Mouse (Mus musculus) large intestine, adult 2 months (tissue): ENCODE results near the gene Lpin2. TPM values are rescaled to one million over a fixed set of nuclear protein-coding genes. Genes with fewer than 3 reads are reported as not detected.

Experiments used
- DNase-seq: peaks from one replicate; pipeline ENCODE4 v3.0.0-alpha.2; 2012; ENCODE audit warnings: low read depth, low spot score
- WGBS: fragments of 180-500 bp; shearing (Covaris S2); methylation state at CpG from one replicate; pipeline ENCODE4 v1.1.7; 2018; 5-methylcytosine and 5-hydroxymethylcytosine counted together
- polyA plus RNA-seq: library from polyadenylated mRNA; depleted of rRNA; stranded (reverse); fragments of >200 nt; gene quantifications from 2 replicates; pipeline ENCODE4 v1.2.3, GENCODE M21; 2012

The Lpin2 gene
- polyA plus RNA-seq, 1 experiment = 17.1 TPM

DNA sequence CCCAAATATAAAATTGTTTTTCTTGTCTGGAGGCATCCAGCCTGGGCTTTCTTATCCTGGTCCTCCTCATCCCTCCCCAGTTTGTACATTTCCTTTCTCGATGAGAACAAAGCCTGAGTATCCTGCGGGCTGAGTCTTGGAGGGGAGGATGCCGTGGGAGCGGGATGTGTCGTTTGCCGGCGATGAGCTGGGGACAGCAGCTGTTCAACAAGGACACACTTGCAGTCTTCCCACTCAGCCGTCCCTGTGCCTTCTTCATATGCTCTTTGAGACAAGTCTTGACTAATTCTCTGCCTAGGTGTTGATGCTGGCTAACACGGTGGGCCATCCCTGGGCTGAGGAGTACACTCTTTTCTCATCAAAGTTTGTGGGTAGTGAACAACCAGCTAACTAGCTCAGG is 13.5 kb upstream of the Lpin2 start:
- WGBS = 70% methylated on average over 9 of the region's 9 CpGs

DNA sequence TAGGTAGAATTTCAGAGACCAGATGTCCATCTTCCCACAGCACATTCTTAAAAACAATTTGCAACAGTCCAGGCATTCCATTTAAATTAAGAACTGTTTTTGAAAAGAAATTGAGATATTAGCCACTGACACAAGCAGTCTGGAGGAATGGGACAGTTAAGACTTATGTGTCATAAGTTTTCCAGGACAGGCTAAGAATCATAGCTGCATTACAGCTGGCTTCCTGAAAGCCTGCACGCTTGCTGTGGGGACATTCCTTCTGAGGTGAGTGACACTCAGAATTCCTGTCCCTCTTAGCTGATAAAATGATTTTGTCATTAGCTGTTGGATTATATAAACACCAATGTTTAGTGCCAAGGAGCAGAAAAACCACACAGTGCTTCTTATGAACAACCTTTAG is 12.7 kb upstream of the Lpin2 start:
- DNase-seq = no peak
- WGBS = 93% methylated on average over 1 of the region's 1 CpGs

More for the DNA sequence above, 13.5 kb upstream of the Lpin2 start:
- no peak for DNase-seq

DNA sequence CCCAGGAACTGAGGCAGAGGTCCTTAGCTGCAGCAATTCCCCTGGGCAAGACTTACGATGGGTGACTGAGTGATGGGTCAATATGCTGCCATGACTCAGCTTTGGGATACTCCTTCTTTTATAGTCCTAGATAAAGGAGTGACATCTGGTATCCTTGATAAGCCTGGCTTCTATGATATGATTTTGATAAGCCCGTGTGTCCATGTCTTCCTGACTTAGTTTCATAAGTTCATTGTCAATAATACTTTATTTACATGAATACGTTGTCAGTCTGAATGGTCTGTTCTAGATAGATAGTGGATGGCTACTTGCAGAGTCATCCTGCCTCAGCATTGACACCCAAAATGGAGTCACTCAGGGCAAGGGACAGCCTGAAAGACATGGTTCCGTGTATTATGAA is 11.2 kb upstream of the Lpin2 start:
- 52% methylated on average over 4 of the region's 4 CpGs for WGBS
- DNase-seq = no peak

DNA sequence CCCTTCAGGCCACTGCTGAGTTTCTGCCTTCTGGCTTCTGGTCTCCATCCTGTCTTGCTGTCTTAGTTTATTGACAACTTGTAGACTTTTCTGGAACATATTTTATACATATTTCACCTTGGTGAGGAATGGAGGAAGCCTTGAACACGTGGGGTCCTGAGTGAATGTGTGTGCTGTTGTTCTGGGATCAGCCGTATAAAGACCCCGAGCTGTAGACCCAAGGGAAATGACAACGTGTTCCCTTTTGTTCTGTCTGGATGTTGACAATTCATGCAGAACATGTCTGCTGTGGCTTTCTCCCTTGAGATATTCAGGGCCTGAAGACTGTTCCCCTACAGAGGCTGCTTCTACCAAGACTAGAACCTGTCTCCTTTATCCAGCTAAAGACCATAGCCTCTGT is 5.0 kb upstream of the Lpin2 start:
- 72% methylated on average over 4 of the region's 4 CpGs for WGBS
- no peak for DNase-seq

DNA sequence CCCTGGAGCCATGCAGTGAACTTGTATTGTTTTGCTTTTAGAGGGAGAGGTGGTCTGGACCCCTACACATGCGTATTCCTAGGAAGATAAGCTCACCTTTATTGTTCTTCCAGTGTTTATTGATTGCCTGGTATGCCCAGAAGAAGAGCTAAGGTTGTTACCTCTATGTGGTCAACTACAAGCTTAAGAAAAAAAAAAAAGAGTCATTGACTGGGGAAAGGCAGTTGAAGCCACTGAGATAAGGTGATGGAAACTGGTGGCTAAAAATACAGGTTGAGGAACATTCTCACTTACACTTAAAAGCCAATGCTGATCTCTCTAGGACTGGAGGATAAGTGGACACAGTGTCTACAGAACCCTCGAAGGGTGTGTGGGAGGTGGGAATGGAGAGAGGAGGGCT is 4.4 kb upstream of the Lpin2 start:
- DNase-seq = no peak
- WGBS = 80% methylated on average over 2 of the region's 2 CpGs

DNA sequence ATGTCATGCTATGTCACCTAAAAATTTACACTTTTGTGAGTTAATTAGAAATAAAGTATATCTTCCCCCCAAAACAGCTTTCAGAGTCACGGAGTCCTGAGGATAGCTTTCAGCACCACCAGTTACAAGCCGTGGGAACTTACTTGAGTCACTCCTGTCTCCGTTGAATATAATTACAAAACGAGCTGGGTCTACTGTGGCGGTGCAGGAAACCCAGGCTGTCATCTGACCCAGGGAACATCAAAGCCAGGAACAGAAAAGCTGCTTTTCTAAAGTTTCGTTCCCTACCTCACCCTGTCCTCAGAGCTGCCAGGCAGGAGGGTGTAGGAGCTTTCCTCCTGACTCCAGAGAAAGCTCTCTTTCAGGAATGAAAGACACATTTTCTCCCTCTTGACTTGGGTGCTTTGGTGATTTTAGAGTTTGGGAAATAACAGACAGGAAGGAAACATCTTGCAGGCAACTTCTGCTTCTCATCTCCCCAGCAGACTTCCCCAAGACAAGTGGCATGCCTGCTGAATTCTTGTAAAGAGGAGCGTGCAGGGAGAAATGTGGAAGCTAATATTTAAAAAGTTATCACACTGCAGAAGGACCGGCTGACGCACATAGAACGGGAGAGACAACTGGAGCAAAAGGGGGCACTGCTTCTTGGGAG is 3.7 kb upstream of the Lpin2 start:
- DNase-seq = no peak
- 57% methylated on average over 10 of the region's 10 CpGs for WGBS

DNA sequence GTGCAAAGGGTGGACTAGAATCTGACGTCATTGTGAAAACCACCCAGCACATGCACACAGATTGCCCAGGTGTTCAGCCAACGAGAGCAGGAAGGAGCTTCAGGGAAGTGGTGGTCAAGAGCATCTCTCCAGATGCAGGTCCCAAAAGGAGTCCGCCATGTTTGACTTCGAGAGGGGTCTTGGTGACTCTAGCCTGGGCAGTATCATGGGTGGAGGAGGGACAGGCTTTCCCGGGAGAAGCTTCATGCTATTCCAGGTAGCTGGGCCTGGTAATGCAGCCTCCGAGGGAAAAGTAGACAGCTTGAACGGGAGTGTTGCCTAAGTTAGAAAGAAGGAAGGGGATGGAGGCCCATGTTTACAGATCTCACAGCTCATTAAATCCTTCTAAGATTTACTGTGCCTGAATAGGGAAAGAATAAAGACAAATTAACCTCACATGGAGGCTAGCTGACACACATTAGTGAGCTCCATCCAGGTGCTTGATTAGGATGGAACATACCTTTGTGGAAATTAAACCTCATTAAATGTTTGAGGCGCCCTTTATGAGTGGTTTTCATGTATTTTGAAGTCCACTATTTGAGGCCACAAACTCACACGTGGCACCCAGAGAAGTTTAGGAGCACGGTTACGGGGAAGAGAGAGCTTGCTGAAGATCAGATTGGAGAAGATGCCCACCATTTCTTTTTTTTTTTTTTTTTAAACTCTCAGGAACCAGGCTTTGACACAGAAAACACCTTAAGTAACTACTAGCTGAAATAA is 2.6 kb upstream of the Lpin2 start:
- WGBS = 80% methylated on average over 11 of the region's 11 CpGs
- DNase-seq = no peak

DNA sequence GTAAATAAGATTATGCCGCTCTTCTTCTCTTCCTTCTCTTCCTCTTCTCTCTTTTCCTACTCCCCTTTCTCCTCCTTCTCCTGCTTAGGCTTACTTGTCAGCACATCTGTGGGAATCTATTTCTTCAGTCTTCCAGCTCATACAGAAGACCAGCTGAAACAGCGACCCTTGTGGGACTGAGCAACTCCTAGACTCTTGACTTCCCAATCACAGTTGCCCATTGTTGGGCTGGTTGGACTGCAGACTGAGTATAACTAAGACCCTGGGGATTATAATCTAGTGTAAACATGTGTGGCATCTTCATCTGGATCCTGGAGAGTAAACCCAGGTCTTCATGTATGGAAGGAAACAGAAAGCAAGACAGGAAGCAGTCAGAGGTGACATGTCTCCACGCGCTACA is 1.8 kb upstream of the Lpin2 start:
- 96% methylated on average over 4 of the region's 4 CpGs for WGBS
- no peak for DNase-seq

DNA sequence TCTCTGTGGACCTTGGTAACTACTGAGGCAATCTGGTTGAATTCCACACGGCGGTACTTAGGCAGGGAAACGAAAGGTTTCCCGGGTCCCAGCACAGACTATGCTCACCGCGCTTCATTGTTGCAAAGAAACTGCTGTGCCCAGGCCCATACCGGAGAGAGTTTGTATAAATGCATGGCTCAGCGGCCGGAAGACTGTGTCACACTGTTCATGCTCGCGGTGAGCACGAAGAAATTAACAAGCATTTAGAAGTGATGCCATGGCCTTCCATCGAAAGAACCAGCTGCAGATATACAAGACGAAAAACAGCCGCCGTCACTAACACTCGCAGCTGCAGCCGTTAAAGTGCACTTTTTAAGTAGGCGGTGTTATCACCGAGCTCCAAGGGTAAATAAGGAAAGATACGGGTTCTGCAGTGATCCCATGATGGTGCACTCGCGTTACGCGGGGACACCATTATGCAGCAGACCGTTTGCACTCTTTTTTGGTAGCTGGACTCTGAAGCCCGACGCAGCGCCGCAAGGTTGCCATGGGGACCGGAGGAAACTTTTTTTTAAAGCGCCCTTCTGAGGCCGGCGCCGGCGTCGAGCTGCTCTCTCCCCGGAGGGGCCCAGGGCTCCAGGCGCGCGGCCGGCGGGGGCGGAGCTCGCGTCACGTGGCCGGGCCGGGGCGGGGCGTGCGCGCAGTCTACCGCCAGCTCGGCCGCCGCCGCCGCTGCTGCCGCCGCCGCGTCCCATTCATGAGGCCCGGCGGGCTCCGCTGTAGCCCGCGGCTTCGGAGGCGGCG is 704 bp downstream of the Lpin2 start:
- WGBS = under 1% methylated on average over 71 of the region's 71 CpGs
- no peak for DNase-seq

DNA sequence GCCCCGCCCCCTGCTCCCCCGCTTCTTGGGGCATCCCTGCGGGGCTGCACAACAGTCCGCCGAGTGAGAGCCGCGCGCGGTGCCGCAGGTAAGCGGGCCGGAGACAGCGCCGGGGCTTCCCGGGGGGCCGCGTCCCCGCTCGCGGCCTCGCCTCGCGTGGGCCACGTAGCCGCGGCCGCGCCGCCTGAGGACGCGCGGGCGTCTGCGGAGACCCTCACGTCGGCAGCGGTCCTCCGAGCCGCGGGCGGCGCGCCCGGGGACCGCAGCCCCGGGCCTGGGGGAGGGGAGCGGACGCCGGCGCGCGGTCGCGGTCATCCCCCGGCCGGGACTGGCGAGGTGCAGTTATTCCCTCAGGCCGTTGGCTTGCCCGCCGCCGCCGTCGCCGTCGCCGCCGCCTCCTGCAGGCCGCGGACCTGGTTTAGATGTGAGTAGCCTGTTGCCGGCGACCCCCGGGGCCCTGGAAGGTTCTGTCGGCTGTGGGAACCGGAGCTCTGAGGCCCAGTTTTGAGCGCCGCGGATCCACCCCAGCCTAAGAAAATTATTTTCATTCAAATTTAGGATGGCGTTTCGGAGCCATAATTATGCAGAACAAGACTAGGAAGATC is 1.4 kb downstream of the Lpin2 start:
- no peak for DNase-seq
- under 1% methylated on average over 78 of the region's 79 CpGs for WGBS

DNA sequence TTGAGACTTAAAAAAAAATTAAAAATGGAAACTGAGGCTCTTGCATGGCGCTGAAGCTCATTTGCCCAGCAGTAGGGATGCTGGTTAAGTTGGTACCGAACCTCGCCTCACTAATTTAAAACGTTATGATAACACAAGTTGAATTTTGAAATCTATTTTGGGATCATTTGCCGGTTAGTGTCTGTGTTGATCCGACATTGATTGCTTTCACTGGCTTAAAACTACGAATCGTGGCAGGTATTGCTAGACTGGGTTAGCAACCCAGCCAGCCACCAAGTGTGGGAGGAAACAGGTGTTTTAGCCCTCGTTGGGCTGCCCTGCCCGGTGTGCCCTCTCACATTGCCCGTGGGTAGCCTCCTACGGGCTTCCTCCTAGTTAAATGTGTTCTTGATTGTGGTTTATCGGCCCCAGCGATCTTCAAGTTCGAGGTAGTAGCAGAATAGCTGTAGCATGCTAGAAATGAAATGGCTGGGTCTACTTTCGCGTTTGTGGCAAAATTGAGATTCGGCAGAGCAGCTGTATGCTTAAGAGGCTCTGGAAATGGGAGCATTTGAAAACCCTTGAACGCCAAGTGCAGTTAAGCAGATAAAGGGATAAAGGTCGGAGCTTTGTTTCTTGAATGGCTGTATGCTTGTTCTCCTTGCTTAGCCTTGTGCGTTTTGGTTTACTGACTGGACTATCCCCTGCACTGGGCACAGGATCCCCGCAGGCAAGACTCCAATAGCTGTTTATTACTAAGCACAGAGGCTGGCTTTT is 2.2 kb downstream of the Lpin2 start:
- WGBS = 4% methylated on average over 22 of the region's 22 CpGs
- no peak for DNase-seq

DNA sequence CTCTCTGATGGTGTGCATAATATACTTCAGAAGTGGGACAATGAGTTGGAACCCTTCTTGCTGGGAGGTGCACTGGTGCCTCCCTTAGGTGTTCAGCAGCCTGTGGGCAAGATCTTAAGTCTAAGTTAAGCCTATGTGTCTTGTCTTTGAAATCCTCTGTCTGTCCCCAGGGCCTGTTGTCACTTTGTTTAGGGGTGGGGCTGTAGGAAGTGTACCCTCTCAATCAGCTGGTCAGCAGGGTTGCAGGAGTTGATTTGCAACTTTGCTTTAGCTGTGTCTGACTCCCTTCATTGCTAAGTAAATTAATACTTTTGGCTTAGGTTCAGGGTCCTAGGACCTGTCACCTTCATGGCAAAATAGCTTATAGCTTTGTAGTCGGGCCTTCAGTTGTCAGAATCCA is 3.0 kb downstream of the Lpin2 start:
- no peak for DNase-seq
- WGBS = 13% methylated on average over 1 of the region's 1 CpGs

DNA sequence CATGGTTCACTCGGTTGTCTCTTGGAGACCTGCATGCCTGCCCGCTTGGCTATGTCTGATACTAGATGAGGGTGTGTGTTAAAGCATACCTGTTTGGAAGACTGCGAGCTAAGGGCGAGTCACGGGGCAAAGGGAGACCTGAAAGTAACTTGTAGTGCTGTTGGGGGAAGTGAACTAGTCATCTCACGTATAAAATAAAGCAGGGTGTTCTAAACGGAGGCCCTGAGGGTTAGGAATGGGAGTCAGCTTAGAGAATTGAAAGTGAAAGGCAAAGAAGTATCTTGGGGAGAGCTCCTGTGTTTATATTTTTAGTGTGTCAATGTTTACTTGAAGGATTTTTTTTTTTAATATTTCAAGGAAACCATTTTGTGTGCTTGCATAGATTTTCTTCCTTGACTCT is 8.2 kb downstream of the Lpin2 start:
- no peak for DNase-seq

DNA sequence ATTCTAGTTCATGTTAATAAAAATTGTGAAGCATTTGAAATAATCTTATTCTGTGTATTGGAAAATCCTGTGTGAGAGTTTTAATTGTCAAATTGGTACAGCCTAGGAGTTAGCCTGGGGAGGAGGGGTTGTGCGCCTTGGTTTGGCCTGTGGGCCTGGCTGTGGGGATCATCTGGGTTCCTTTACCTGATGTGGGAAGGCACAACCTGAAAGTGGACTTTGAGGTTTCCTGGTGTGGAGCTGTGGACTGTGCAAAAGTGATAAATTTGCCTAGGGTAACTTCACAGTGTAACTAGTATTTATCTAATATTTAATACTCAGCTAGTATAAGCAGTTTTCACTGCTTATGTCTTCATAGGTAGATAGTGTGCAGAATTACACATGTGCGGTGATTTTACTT is 8.7 kb downstream of the Lpin2 start:
- WGBS = 78% methylated on average over 2 of the region's 2 CpGs

More for the DNA sequence above, 8.2 kb downstream of the Lpin2 start:
- WGBS = 22% methylated on average over 7 of the region's 7 CpGs

DNA sequence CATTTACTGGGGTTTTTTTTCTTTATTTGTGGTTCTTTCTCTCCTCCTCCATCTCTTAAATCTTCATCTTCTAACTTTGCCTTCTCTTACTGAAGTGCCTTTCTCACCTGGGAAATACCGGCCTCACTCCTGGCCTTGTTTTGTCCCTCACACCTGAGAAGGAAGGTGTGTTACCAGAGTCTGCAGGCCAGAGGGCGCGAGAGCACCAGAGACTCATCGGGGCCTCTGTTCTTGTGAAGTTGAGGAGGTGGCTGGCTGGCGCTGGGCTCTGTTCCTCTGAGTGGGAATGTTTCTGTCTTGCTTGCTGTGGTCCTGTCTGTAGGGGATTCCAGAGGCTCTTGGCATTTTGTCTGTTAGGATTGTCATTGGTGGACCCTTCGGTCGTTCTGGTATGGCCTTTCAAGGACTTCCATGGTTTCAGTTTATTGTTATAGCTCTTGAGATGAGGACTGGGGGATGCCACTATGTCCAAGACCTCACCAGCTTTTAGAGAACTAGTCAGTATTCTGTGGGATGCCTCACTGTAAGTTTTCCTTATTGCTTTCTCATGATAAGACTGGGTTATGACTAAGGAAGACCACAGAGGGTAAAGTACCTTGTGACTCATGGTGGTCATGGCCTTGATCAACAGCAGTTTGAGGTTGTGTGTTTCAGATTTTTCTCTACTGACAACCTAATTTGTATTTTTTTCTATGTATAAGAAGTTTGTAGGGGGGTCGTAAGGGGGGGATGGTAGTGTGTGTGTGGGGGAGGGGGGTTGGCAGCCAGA is 9.5 kb downstream of the Lpin2 start:
- 55% methylated on average over 8 of the region's 8 CpGs for WGBS
- DNase-seq = no peak

More for the DNA sequence above, 8.7 kb downstream of the Lpin2 start:
- no peak for DNase-seq

DNA sequence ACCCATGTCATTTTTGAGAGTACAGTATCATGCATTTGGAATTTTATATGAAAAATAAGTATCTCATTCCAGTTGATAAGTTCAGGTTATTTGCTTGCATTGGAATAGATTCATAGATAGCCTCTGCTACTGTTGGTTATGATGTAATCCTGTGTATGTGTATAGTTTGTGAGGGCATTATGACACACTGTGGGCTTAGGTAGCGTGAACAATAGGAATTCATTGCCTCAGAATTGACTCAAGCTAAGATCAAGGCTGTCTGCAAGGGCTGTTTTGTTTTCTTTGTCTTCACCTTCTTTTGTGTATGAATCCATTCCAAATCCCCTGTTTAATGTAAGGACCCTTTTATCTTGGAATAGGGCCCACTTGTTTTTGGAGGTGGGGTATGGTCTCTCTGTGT is 10.7 kb downstream of the Lpin2 start:
- WGBS = 71% methylated on average over 1 of the region's 1 CpGs
- no peak for DNase-seq

DNA sequence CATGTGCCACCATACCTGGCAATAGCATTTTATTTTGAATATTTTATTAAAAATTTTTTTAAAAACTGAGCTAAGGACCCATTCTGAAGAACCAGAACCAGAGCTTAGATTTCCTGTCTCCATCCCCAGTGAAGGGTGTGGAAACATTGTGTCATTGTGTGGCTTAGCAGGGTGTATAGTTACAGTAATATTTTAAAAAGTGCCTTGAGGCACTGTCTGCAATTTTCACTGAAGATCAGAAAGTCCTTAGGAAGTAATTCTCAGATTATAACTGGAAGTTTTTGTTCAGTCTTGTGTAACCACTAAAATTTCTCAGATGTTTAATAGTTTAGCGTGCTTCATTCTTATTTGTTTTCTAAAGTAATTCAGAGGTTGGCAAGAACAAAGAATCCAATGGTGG is 11.1 kb downstream of the Lpin2 start:
- DNase-seq = no peak
- 33% methylated on average over 1 of the region's 1 CpGs for WGBS

DNA sequence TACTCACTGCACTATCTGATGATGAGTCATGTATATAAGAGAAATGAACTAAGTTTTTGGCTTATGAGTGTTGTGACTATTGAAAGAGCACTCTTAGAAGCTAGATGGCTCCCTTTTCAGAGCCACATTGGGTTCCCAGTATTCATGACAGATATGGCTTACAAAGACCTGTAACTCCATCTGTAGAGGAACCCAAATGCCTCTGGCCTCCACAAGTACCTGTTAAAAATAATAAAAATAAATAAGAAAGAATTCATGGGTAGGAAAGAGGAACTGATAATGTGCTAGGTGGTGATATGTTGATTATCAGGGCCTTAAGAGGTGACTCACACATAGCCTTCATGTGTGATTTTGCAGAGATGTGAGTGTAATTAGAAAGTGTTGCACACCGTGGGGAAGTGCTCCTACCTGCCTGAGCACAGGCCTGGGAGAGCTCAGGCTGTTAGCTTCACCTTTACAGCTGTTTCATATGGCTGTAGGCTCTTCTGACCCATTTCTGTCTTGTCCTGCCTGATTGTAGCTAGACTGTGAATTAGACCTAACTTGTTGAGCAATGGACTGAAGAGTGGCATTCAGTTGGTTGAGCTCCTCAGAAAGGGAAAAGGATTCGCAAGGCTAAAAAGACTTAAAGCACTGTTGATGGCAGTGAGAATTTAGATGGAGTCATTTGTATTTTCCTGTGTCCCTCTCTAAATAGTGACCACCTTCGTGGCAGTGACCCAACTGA is 12.7 kb downstream of the Lpin2 start:
- 56% methylated on average over 3 of the region's 3 CpGs for WGBS
- DNase-seq = no peak
